Mouse (Mus musculus) induced T-regulatory cell, adult 2 months (primary cell): Measurements from ENCODE around the gene Pi4k2a.
A peak's percentile ranks its signal among the peaks of the same experiment; 100 is the strongest.

Experiments
- DNase-seq: peaks from one replicate; pipeline ENCODE4 v3.0.0-alpha.2; 2012; ENCODE audit warnings: low read depth

Gene Pi4k2a

DNA sequence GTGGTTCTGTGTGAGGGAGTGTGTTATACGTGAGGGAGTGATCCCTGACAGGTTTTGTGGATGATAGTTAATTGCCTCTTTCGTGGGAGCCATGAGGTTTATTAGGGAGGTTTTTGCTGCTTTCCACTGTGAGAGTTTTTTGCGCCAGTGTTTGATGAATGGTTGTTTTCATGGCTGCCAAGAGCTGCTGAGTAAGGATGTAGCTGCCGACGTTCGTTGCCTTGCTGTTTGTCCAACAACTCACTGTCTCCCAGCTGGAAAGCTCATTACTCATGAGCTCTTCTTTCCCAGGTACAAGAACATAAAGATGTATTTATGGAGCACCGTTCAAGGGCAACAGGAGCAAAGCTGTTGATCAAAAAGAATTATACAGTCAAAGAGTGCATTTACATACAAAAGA lies 73.9 kb downstream of the Pi4k2a start:
- no peak for DNase-seq

DNA sequence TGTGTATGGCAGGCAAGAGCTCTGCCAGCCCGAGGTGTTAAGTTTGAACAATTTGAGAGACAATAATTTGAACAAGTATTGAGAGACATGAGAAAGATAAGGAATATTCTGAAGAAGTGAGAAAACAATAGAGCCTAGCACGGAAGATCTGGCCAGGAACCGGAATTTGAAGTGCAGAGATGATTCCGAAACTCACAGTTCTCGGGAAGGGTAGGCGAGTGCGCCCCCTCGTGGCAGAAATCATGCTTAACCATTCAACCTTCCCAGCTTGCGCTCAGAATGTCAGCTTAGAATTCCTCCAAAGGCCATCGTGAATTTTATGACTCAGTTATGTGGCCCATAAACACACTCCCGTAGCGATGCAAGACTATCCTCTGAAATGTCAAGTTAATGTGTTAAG lies 75.9 kb downstream of the Pi4k2a start:
- DNase-seq = peak; percentile 92

DNA sequence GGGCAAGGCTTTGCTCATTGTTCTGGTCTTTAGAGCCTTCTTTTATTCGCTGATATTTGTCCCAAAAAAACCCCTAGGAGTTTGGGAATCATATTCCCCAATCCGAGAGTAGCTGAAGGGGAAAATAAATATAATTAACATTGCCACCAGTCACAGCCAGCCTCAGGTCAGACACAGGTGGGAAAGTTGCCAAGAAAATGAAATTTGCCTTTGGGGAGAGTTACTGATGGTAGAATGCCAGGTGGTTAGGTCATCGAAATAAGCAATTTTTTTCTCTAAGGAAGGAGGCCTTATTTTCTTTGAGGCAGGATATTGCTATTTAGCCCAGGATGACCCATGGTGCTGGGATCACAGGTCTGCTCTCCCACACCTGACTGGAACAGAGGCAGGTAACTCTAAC lies 76.5 kb downstream of the Pi4k2a start:
- DNase-seq = no peak

DNA sequence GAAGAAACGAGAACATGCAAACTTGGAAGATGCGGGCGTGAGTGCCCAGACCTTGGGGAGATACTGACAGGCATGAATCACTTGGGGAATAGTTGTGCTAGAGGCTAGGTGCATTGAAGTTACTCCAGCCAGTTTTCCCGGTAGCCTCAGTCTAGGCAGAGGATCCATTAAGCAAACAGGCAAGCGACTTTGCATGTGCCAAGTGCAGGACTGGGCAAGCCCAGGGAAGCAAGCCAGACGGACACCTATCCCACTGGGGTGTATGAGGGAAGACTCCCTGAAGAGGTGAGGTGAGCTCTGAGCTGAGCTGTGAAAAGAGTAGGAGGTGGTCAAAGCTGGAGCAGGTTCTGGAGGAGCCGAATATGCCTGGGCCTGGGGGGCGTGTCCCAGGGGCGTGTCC lies 77.2 kb downstream of the Pi4k2a start:
- DNase-seq = no peak

DNA sequence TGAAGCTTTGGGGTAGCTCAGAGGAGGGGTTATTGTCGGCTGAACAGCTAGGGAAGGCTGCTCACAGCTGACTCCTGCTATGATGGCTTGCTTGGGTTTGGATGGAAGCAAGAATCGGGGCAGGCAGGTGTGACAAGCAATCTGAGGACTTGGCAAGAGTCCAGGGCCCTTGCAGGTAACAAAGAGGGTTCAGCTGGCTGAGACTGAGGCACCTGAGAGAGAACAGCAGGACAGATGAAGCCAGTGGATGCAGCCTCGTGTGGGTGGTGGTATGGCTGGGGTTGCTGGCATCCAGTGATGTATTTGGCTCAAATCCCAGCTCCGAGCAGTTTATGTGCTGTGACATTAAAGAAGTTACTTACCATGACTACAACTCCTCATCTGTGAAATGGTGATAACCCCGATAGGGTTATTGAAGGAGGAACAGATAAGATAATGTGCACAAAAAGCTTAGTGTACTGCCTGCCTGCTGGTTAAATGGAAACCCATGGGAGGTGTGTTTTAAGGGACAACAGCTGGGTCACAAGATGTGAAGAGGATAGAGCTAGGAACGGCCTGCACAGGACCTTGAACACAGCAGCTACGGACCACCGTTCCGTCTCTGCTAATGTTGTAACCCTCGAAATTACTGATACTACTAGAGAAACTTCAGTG lies 79.2 kb downstream of the Pi4k2a start:
- DNase-seq = no peak

DNA sequence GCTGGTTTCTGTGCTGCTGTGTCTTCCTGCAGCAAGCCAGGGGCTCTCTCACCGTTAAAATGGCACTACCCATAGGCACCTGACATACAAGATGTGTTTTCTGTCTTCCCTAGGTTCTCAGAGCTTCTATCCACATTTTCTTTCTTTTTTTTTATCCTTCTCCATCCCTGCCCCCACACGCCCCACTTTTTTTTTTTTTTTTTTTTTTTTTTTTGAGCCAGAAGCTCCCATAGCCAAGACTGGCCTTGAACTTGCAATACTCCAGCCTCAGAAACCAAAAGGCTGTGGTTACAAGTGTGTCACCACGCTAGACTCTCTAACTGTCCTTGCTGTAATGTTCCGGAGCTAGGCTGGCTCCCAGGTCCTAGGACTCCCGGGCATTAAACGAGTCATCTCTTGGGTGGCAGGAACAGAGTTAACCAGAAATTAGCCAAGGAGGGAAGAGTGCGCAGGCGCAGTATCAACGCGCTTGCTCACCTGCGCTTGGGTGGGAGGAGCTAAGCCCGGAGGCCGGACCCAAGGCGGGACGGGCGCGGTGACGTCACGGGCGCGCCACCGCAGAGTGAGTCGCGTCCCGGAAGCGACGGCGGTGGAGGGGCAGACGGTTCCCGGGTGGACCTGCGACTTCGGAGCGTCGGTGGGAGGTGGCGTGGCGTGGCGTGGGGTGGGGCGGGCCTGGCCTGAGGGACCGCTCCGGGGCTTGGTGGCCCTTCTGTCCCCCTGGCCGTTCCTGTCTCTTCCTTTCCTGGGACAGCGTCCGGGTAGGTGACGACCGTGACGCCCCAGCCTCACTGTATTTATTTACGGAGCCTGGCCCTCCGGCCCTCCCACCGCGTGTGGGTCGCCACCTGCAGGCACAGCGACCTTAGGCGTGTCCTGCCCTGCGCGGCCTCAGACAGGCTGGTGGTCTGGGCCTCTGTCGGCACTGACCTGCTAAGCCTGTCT lies 80.0 kb downstream of the Pi4k2a start:
- peak; percentile 98 for DNase-seq
